Mouse (Mus musculus): ENCODE results near the gene Bves.
"Not testable (repeated sequence)": the region's sequence is repeated elsewhere in the genome, so short reads cannot be mapped to it uniquely, and the experiment has no call there.

Gene Bves

GRCm38 (mm10) chr10:45348143-45348542 is 12.6 kb downstream of the Bves start:
- DNase-seq (ENCODE audit: low spot score): not testable (repeated sequence)

GRCm38 (mm10) chr10:45356091-45356490 is 20.5 kb downstream of the Bves start:
- DNase-seq (ENCODE audit: low spot score): no peak

- DNase-seq (ENCODE audit: low spot score): no peak
Measured at GRCm38 (mm10) chr10:45363396-45363795, 27.8 kb downstream of the Bves start.

GRCm38 (mm10) chr10:45366987-45367705 is 31.6 kb downstream of the Bves start:
- no peak for DNase-seq (ENCODE audit: low spot score)

GRCm38 (mm10) chr10:45369639-45370038 is 34.1 kb downstream of the Bves start:
- DNase-seq (ENCODE audit: low spot score): no peak

GRCm38 (mm10) chr10:45370545-45370944 is 35.0 kb downstream of the Bves start:
- DNase-seq (ENCODE audit: low spot score): no peak

- DNase-seq (ENCODE audit: low spot score): no peak
Measured at GRCm38 (mm10) chr10:45372994-45373692, 37.6 kb downstream of the Bves start.

GRCm38 (mm10) chr10:45378269-45378668 is 42.7 kb downstream of the Bves start:
- no peak for DNase-seq (ENCODE audit: low spot score)

GRCm38 (mm10) chr10:45381937-45382636 is 46.5 kb downstream of the Bves start:
- no peak for DNase-seq (ENCODE audit: low spot score)

GRCm38 (mm10) chr10:45382637-45382958 is 47.0 kb downstream of the Bves start:
- no peak for DNase-seq (ENCODE audit: low spot score)

- no peak for DNase-seq (ENCODE audit: low spot score)
Measured at GRCm38 (mm10) chr10:45398211-45398610, 62.6 kb downstream of the Bves start.

- DNase-seq (ENCODE audit: low spot score): no peak
Measured at GRCm38 (mm10) chr10:45399702-45400243, 64.2 kb downstream of the Bves start.

- no peak for DNase-seq (ENCODE audit: low spot score)
Measured at GRCm38 (mm10) chr10:45410624-45411341, 75.2 kb downstream of the Bves start.

GRCm38 (mm10) chr10:45411741-45412140 is 76.2 kb downstream of the Bves start:
- DNase-seq (ENCODE audit: low spot score): no peak

- no peak for DNase-seq (ENCODE audit: low spot score)
Measured at GRCm38 (mm10) chr10:45412144-45412543, 76.6 kb downstream of the Bves start.

All from testis, postnatal 14 days (tissue).